ENCODE assay signal across 8 mouse cellular contexts in genomic region chr3:96557694-96558093, GRCm38 (mm10). TPM values are rescaled to one million over a fixed set of nuclear protein-coding genes. Genes with fewer than 3 reads are reported as not detected.
A peak's percentile ranks its signal among the peaks of the same experiment; 100 is the strongest.
DNase-seq lines count a peak whose midpoint lies in the region; ATAC-seq and TF ChIP-seq lines count a peak whose summit lies in the region.

TSS of gene Txnip (plus strand) at chr3:96557957.

- H3K4me3 ChIP-seq in embryonic facial prominence, embryonic 14.5 days (ENCODE audit: low read depth, low read length): peak within 1 kb of the TSS; percentile 64
- peak within 1 kb of the TSS; percentile 77 for H3K4me3 ChIP-seq in heart, adult 2 months
- H3K4me3 ChIP-seq in limb, embryonic 13.5 days: peak within 1 kb of the TSS; percentile 62
- peak within 1 kb of the TSS; percentile 76 for H3K4me3 ChIP-seq in midbrain, embryonic 16.5 days (ENCODE audit: low read depth, low read length)

- peaks cover 22% of the 10 kb centered on the region for H3K36me3 ChIP-seq in embryonic facial prominence, embryonic 14.5 days (ENCODE audit: control insufficient read depth, insufficient read depth, low read length)
- peaks cover 14% of the 10 kb centered on the region for H3K36me3 ChIP-seq in heart, adult 2 months (ENCODE audit: control insufficient read depth, insufficient read depth, low read length)
- H3K36me3 ChIP-seq in limb, embryonic 13.5 days: peaks cover 26% of the 10 kb centered on the region
- H3K36me3 ChIP-seq in midbrain, embryonic 16.5 days (ENCODE audit: control insufficient read depth, insufficient read depth, low read length): 0 out of 2 replicates have a peak, but pooled peaks cover 3% of the 10 kb centered on the region

- peak within 1 kb of the TSS; percentile 78 for H3K9ac ChIP-seq in embryonic facial prominence, embryonic 14.5 days (ENCODE audit: low read depth, low read length)
- peak within 1 kb of the TSS; percentile 100 for H3K9ac ChIP-seq in heart, adult 2 months (ENCODE audit: low read depth, low read length)
- peak within 1 kb of the TSS; percentile 91 for H3K9ac ChIP-seq in limb, embryonic 13.5 days
- peak within 1 kb of the TSS; percentile 73 for H3K9ac ChIP-seq in midbrain, embryonic 16.5 days (ENCODE audit: low read depth, low read length)

- peak within 1 kb of the TSS; percentile 91 for H3K27ac ChIP-seq in embryonic facial prominence, embryonic 14.5 days (replicated peaks; ENCODE audit: low read depth, low read length)
- H3K27ac ChIP-seq in heart, adult 2 months: peak within 1 kb of the TSS; percentile 99
- H3K27ac ChIP-seq in limb, embryonic 13.5 days: peak within 1 kb of the TSS; percentile 91
- peak within 1 kb of the TSS; percentile 82 for H3K27ac ChIP-seq in midbrain, embryonic 16.5 days (ENCODE audit: low read length)

- peaks cover 34% of the 10 kb centered on the region for H3K4me1 ChIP-seq in embryonic facial prominence, embryonic 14.5 days (ENCODE audit: control insufficient read depth, insufficient read depth, low read length)
- peaks cover 17% of the 10 kb centered on the region for H3K4me1 ChIP-seq in heart, adult 2 months (ENCODE audit: control insufficient read depth, insufficient read depth, low read length)
- peaks cover 50% of the 10 kb centered on the region for H3K4me1 ChIP-seq in limb, embryonic 13.5 days
- peaks cover 39% of the 10 kb centered on the region for H3K4me1 ChIP-seq in midbrain, embryonic 16.5 days (ENCODE audit: control insufficient read depth, insufficient read depth, low read length)

- no peaks in the 10 kb centered on the region for H3K27me3 ChIP-seq in embryonic facial prominence, embryonic 14.5 days (replicated peaks; ENCODE audit: control insufficient read depth, insufficient read depth, low read length)
- H3K27me3 ChIP-seq in heart, adult 2 months (ENCODE audit: control insufficient read depth, insufficient read depth, low read length): no peaks in the 10 kb centered on the region
- no peaks in the 10 kb centered on the region for H3K27me3 ChIP-seq in limb, embryonic 13.5 days
- H3K27me3 ChIP-seq in midbrain, embryonic 16.5 days (ENCODE audit: control insufficient read depth, insufficient read depth, low read depth, low read length): no peaks in the 10 kb centered on the region

- intact Hi-C loops in heart, adult 2 months (cut with DNase I): loop anchor here (1.0 to 10.0 kb wide), 2 partner anchors 19 to 563 kb away; partner anchors contain the start of genes Gm16253 and Plekho1

- H3K9me3 ChIP-seq in embryonic facial prominence, embryonic 14.5 days (ENCODE audit: control insufficient read depth, low read length): no peaks in the 10 kb centered on the region
- no peaks in the 10 kb centered on the region for H3K9me3 ChIP-seq in limb, embryonic 13.5 days
- H3K9me3 ChIP-seq in midbrain, embryonic 16.5 days (replicated peaks; ENCODE audit: control insufficient read depth, low read length, poor library complexity, severe bottlenecking): no peaks in the 10 kb centered on the region

- ATAC-seq in embryonic facial prominence, embryonic 14.5 days (ENCODE audit: low read depth): peak; percentile 99
- peak; percentile 99 for ATAC-seq in limb, embryonic 13.5 days (ENCODE audit: low FRiP score, low read depth)
- ATAC-seq in midbrain, embryonic 16.5 days: peak; percentile 99

- peak; percentile 100 for TF ChIP-seq EP300 in heart, adult 2 months (IDR thresholded peaks at IDR 0.05; ENCODE audit: insufficient read depth, low read depth, low read length)

- peak within 1 kb of the TSS; percentile 84 for H3K4me2 ChIP-seq in embryonic facial prominence, embryonic 14.5 days (ENCODE audit: low read depth, low read length)
- peak within 1 kb of the TSS; percentile 86 for H3K4me2 ChIP-seq in limb, embryonic 13.5 days (replicated peaks)
- H3K4me2 ChIP-seq in midbrain, embryonic 16.5 days (ENCODE audit: low read length): peak within 1 kb of the TSS; percentile 91

- TF ChIP-seq POLR2A in heart, adult 2 months (IDR thresholded peaks at IDR 0.05; ENCODE audit: insufficient read depth, low read depth, low read length): peak; percentile 100

- DNase-seq in 3T3-L1 (ENCODE audit: low read depth, low spot score): peak; percentile 99
- peak; percentile 100 for DNase-seq in adrenal gland, postnatal 4 days (ENCODE audit: low spot score in 2 of 2)
- DNase-seq in embryonic facial prominence, embryonic 14.5 days (ENCODE audit: low spot score): peak; percentile 100
- DNase-seq in heart, adult 2 months: peak; percentile 100
- DNase-seq in kidney, adult 8-10 months: peak; percentile 99
- peak; percentile 97 to 100 for DNase-seq in spleen, postnatal 10 days (ENCODE audit: low spot score in 2 of 2)

- WGBS in embryonic facial prominence, embryonic 14.5 days: 0% methylated on average over 21 of the region's 26 CpGs
- under 1% methylated on average over 26 of the region's 26 CpGs for WGBS in heart, adult 2 months
- WGBS in limb, embryonic 13.5 days: 0% methylated on average over 26 of the region's 26 CpGs
- 0% methylated on average over 26 of the region's 26 CpGs for WGBS in midbrain, embryonic 16.5 days

- peaks cover 6% of the 10 kb centered on the region; the same call in 1 of the 2 replicates for H3K79me2 ChIP-seq in heart, adult 2 months (replicated peaks; ENCODE audit: control insufficient read depth, insufficient read depth, low read length)

- peak; percentile 64 for TF ChIP-seq CTCF in heart, adult 2 months (IDR thresholded peaks at IDR 0.05)

RNA-seq across cellular contexts. Expression of gene Txnip, which starts in this region (rescaled TPM):
- 100 to 1,000 TPM; 980 to 992 TPM for total RNA-seq in adrenal gland, postnatal 4 days (2021)
- 160 and 166 TPM in 2 replicates for polyA plus RNA-seq in embryonic facial prominence, embryonic 14.5 days (2014; fragmentation: Nextera tagmentation; extraction: Ambion mirVana)
- 100 to 1,000 TPM; 276 to 338 TPM for total RNA-seq in heart, adult 2 months (2021)
- polyA plus RNA-seq in heart, adult 2 months (2012; rRNA removed): 515 and 744 TPM in 2 replicates
- 103 and 105 TPM in 2 replicates for polyA plus RNA-seq in limb, embryonic 13.5 days (2015; fragmentation: Nextera tagmentation; extraction: Ambion mirVana)
- polyA plus RNA-seq in midbrain, embryonic 16.5 days (2015; fragmentation: Nextera tagmentation; extraction: Ambion mirVana): 41.5 and 43.5 TPM in 2 replicates

Comparison
In these comparisons a context has a peak if more than half of its experiments do, and no peak if none do; other contexts are left out.
1. Peak in every context shown above with its lines: DNase-seq, ATAC-seq, H3K4me3 ChIP-seq and H3K27ac ChIP-seq.